Mouse (Mus musculus) hindbrain, embryonic 13.5 days (tissue): Measurements from ENCODE around the gene Kif2b. TPM values are rescaled to one million over a fixed set of nuclear protein-coding genes. Genes with fewer than 3 reads are reported as not detected.

Source experiments
- ATAC-seq: fragments of 200-750 bp; cut with Nextera tagmentation; 2 replicates; pipeline ENCODE4 v1.8.0; 2017; ENCODE audit warnings: moderate TSS enrichment; ENCODE audit not compliant: low FRiP score
- H3K27ac ChIP-seq: fragments of 300-500 bp; sonication (generic); 2 replicates; pipeline ENCODE4 v1.5.1; 2015; ENCODE audit warnings: inconsistent platforms, mild to moderate bottlenecking, moderate library complexity
- H3K27me3 ChIP-seq: fragments of 300-500 bp; sonication (generic); 2 replicates; pipeline ENCODE4 v1.6.1; 2015; ENCODE audit warnings: mild to moderate bottlenecking, inconsistent platforms
- H3K36me3 ChIP-seq: fragments of 300-500 bp; sonication (generic); 2 replicates; pipeline ENCODE4 v1.6.1; 2015; ENCODE audit warnings: mild to moderate bottlenecking, inconsistent platforms
- H3K4me1 ChIP-seq: fragments of 300-500 bp; sonication (generic); replicated peaks from 2 replicates; pipeline ENCODE4 v1.6.1; 2015; ENCODE audit warnings: inconsistent platforms
- H3K4me2 ChIP-seq: fragments of 300-500 bp; sonication (generic); 2 replicates; pipeline ENCODE4 v1.6.1; 2015; ENCODE audit warnings: inconsistent platforms, mild to moderate bottlenecking, moderate library complexity
- H3K4me3 ChIP-seq: fragments of 300-500 bp; sonication (generic); 2 replicates; pipeline ENCODE4 v1.5.1; 2015; ENCODE audit warnings: mild to moderate bottlenecking, inconsistent platforms
- H3K9ac ChIP-seq: fragments of 300-500 bp; sonication (generic); 2 replicates; pipeline ENCODE4 v1.6.1; 2015; ENCODE audit warnings: mild to moderate bottlenecking, inconsistent platforms
- H3K9me3 ChIP-seq: fragments of 300-500 bp; sonication (generic); 2 replicates; pipeline ENCODE4 v1.6.1; 2016; ENCODE audit warnings: inconsistent platforms
- WGBS: fragments of 180-500 bp; shearing (Covaris S2); methylation state at CpG from one replicate; pipeline ENCODE4 v1.1.7; 2015; 5-methylcytosine and 5-hydroxymethylcytosine counted together
- polyA plus RNA-seq: library from polyadenylated mRNA; unstranded; fragments of >200 nt; fragmentation: Nextera tagmentation; extraction: Ambion mirVana; gene quantifications from 2 replicates; pipeline ENCODE4 v1.2.1, GENCODE M21; 2015

The Kif2b gene
- not detected in 2 replicates for polyA plus RNA-seq

DNA sequence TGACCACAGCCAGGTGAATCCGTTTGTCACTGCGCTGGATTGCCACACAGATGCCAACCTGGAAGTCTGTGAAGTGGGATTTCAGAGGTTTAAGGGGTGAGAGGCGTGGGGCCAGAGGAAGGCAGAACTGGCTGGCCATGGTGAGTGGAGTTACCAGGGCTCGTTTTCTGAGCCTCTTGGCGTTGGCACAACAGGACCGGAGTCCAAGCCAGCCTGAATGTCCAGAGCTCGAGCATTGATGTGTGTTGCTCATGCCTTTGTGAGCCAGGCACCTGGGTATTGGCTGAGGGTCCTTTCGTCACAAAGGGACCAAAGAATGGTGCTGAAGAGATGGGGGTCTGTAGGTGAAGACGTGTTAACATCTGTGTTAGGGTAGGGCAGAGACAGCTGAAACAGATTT is at the start of gene Kif2b:
Gene Kif2b, minus strand, starts transcription at position 242 of the 400 bp plus-strand sequence.
- WGBS: 91% methylated on average over 9 of the region's 9 CpGs
- no peak within 1 kb of the TSS for H3K9ac ChIP-seq
- no peaks in the 10 kb centered on the region for H3K36me3 ChIP-seq
- H3K9me3 ChIP-seq: no peaks in the 10 kb centered on the region; the same call in 1 of the 2 replicates
- no peak within 1 kb of the TSS for H3K4me3 ChIP-seq
- no peaks in the 10 kb centered on the region for H3K4me1 ChIP-seq
- no peak for ATAC-seq
- H3K27me3 ChIP-seq: no peaks in the 10 kb centered on the region
- H3K4me2 ChIP-seq: no peak within 1 kb of the TSS
- H3K27ac ChIP-seq: no peak within 1 kb of the TSS

DNA sequence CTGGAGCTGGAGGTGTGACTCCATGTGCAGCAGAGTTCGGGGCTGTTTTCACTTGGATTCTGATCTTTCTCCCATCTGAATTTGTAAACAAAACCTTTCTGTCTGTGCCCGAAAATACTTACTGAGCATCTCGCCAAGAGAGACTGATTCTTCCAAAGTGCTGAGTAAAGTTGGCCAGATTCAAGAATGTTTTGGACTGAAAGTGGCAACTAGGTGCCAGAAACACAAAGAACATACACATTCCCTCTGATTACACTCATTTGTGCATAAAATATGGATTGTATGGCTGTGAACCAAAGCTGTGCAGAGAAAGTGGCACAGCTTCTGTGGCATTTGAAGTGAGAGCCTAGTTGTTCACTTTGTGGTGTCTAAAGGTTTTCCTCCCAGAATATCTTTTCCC is 15.7 kb upstream of the Kif2b start:
- Histone ChIP-seq H3K27me3 (no peaks in the 10 kb centered on the region), H3K27ac (no peak overlapping the region), H3K9ac (no peak overlapping the region), H3K4me1 (no peaks in the 10 kb centered on the region), H3K9me3 (no peaks in the 10 kb centered on the region), H3K4me3 (no peak overlapping the region), H3K4me2 (no peak overlapping the region), H3K36me3 (no peaks in the 10 kb centered on the region)
- ATAC-seq: no peak
- 81% methylated on average over 3 of the region's 3 CpGs for WGBS

DNA sequence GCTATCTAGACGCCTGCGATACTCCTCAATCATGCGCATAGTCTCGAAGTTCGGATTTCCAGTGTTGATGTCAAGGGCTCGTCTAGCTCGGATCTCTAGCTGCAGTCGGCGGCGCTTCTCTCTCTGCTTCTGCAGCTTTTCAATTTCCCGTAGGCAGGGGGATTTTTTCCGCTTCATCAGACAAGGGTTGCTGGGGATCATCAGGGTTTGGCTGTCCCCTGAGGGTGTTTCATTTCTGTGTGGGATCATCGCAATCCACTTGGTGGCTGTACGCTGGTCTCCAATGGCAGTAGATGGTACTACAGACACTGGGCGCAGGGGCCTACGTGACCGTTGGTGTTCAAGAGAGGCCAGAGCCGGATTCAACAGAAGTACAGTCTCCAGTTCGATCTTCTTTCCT is 502 bp downstream of the Kif2b start:
- Histone ChIP-seq H3K9ac (no peak overlapping the region), H3K9me3 (no peaks in the 10 kb centered on the region; the same call in 1 of the 2 replicates), H3K27ac (no peak overlapping the region), H3K4me2 (no peak overlapping the region), H3K4me1 (no peaks in the 10 kb centered on the region), H3K4me3 (no peak overlapping the region), H3K36me3 (no peaks in the 10 kb centered on the region), H3K27me3 (no peaks in the 10 kb centered on the region)
- 90% methylated on average over 19 of the region's 19 CpGs for WGBS
- ATAC-seq: no peak

DNA sequence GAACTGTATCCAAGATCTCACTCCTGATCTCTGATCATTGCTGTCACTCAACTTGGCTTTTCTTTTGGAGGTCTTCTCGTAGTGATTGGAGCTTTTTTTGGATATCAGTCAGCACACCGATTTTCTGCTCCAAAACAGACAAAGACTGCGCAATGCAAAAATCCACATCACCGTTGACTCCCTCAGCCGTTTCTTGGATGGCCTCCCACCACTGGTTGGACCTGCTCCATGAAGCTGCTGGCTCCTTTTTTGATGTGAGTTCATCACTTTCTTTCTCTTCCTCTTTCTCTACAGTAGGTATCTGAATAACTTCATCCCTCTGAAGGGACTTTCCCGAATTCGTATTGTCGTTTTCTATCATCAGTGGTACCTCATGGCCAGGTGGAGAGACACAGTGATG is 2.0 kb downstream of the Kif2b start:
- H3K4me1 ChIP-seq: no peaks in the 10 kb centered on the region
- no peak overlapping the region for H3K27ac ChIP-seq
- H3K27me3 ChIP-seq: no peaks in the 10 kb centered on the region
- H3K9me3 ChIP-seq: no peaks in the 10 kb centered on the region; the same call in 1 of the 2 replicates
- H3K36me3 ChIP-seq: no peaks in the 10 kb centered on the region
- WGBS: 93% methylated on average over 8 of the region's 8 CpGs
- H3K9ac ChIP-seq: no peak overlapping the region
- ATAC-seq: no peak
- no peak overlapping the region for H3K4me3 ChIP-seq
- no peak overlapping the region for H3K4me2 ChIP-seq

DNA sequence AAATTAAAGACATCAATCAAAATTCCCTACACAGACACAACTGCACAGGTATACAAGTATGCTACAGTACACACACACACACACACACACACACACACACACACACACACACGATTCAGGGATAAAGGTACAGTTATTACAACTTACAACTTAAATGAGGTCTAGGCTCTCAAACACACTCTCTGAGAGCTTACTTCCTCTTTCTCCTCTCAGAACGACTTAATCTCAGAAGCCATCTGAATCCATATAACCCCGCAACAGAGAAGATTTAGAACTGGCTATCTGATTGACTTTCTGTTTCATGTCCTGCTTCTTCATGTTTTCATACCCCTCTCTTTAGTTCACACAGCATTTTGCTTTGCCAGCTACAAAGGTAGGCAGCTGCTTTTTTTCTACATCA is 2.9 kb downstream of the Kif2b start:
- Histone ChIP-seq H3K27ac (no peak overlapping the region), H3K4me3 (no peak overlapping the region), H3K9me3 (no peaks in the 10 kb centered on the region; the same call in 1 of the 2 replicates), H3K4me1 (no peaks in the 10 kb centered on the region), H3K27me3 (no peaks in the 10 kb centered on the region), H3K36me3 (no peaks in the 10 kb centered on the region), H3K9ac (no peak overlapping the region), H3K4me2 (no peak overlapping the region)
- no peak for ATAC-seq
- WGBS: 81% methylated on average over 3 of the region's 3 CpGs

DNA sequence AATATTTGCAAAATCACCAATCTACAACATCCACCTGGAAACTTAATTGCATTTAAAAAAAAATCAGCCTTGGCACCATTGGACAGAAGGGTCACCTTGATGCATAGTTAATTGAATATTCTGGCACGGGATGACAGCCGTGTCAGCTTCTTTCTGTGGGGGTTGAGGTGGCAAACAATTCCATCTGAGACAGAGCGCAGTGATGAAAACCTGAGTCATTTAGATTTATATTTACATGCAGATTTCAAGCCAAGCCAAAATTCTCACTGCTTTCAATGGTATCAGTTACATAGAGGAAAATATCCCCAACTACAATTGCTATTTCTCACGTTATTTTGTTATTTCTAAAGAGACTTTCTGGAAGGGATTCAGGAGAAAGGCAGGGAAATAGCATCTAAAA is 46.6 kb downstream of the Kif2b start:
- no peak overlapping the region for H3K27ac ChIP-seq
- H3K4me3 ChIP-seq: no peak overlapping the region
- no peaks in the 10 kb centered on the region for H3K27me3 ChIP-seq
- no peaks in the 10 kb centered on the region for H3K4me1 ChIP-seq
- no peak overlapping the region for H3K4me2 ChIP-seq
- no peaks in the 10 kb centered on the region for H3K9me3 ChIP-seq
- H3K9ac ChIP-seq: no peak overlapping the region
- no peaks in the 10 kb centered on the region for H3K36me3 ChIP-seq
- 69% methylated on average over 4 of the region's 4 CpGs for WGBS
- ATAC-seq: no peak
